Mouse (Mus musculus): Measurements from ENCODE around the gene Ssh3. TPM values are rescaled to one million over a fixed set of nuclear protein-coding genes. Genes with fewer than 3 reads are reported as not detected.
A peak's percentile ranks its signal among the peaks of the same experiment; 100 is the strongest.

Gene Ssh3
- polyA plus RNA-seq, 1 experiment from 2014 or later = 5.9 TPM

GRCm38 (mm10) chr19:4230415-4230814 is 38.6 kb downstream of the Ssh3 start:
- H3K9me3 ChIP-seq = no peaks in the 10 kb centered on the region
- WGBS = 72% methylated on average over 8 of the region's 8 CpGs
- H3K27me3 ChIP-seq (ENCODE audit: insufficient read depth, poor library complexity, severe bottlenecking) = peaks cover 36% of the 10 kb centered on the region
- H3K4me3 ChIP-seq = no peak overlapping the region
- no peaks in the 10 kb centered on the region for H3K36me3 ChIP-seq
- no peak overlapping the region for H3K27ac ChIP-seq
- peaks cover 17% of the 10 kb centered on the region for H3K4me1 ChIP-seq (replicated peaks)
- no peak for DNase-seq (ENCODE audit: low spot score)

- no peaks in the 10 kb centered on the region for H3K9me3 ChIP-seq
- H3K4me1 ChIP-seq (replicated peaks) = peaks cover 17% of the 10 kb centered on the region
- no peak overlapping the region for H3K27ac ChIP-seq
- H3K4me3 ChIP-seq = no peak overlapping the region
- DNase-seq (ENCODE audit: low spot score) = no peak
- peaks cover 36% of the 10 kb centered on the region for H3K27me3 ChIP-seq (ENCODE audit: insufficient read depth, poor library complexity, severe bottlenecking)
- H3K36me3 ChIP-seq = no peaks in the 10 kb centered on the region
- 41% methylated on average over 9 of the region's 9 CpGs for WGBS
These were observed 39.4 kb downstream of the Ssh3 start for GRCm38 (mm10) chr19:4229451-4230076.

DNA sequence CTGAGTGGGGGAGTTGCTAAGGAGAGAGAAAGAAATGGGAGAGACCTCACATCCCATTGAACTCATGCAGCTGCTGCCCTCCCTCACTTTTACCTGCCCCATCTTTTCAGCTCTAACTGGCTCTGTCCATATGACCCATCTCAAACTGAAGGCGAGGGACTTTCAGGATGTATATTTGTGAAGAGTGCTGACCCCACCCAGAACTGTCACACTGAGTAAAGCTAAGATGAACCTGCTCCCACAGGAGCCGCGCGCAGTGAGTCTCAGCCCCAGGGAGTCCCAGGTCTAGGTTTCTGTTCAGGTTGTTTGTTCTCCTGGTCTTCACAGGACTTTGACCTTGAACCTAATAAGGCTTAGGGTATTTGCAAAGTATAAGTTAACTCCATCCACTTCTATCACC is 40.1 kb downstream of the Ssh3 start:
- H3K27me3 ChIP-seq (ENCODE audit: insufficient read depth, poor library complexity, severe bottlenecking) = peaks cover 36% of the 10 kb centered on the region
- no peak for DNase-seq (ENCODE audit: low spot score)
- 74% methylated on average over 4 of the region's 4 CpGs for WGBS
- H3K27ac ChIP-seq = no peak overlapping the region
- no peaks in the 10 kb centered on the region for H3K9me3 ChIP-seq
- no peaks in the 10 kb centered on the region for H3K36me3 ChIP-seq
- H3K4me3 ChIP-seq = no peak overlapping the region
- H3K4me1 ChIP-seq (replicated peaks) = peaks cover 17% of the 10 kb centered on the region

DNA sequence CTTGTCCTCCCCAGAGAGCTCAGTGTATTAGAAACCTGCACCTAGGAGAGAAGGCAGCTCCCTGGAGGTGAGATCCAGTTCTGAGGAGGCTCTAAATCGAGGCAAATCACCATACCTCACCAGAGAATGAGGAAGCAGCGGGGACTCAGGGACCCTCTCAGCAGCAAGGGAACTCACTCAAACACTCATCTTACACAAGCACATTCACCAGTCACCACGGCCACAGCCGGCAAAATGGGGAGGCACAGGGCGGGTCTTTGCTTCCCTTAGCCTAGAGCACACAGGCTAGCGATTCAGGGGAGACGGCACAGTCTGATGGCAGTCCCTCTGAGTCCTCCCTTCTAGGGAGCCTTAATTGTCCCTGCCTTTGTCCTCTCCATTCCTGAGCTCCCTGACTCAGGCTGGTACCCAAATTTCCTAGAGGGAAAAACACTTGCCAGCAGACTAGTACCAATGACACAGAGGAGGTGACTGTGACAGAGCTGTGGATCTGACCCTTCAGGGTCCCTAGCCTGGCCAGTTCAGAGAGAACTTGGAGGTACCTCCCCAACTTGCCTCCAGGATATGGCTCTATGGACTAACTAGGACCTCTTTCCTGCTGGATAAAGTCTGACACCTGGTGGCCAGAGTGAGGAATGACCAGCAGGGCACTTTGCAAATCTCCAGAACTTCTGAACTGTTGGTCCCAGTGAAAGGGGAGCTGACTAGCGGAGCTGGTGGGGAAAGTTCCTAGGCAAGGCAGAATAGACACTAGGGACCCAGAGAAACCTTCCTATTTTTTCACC is 40.9 kb downstream of the Ssh3 start:
- peak; percentile 71 for DNase-seq (ENCODE audit: low spot score)
- H3K27me3 ChIP-seq (ENCODE audit: insufficient read depth, poor library complexity, severe bottlenecking) = peaks cover 36% of the 10 kb centered on the region
- WGBS = 22% methylated on average over 8 of the region's 8 CpGs
- H3K4me3 ChIP-seq = no peak overlapping the region
- H3K27ac ChIP-seq = no peak overlapping the region
- H3K36me3 ChIP-seq = no peaks in the 10 kb centered on the region
- H3K9me3 ChIP-seq = no peaks in the 10 kb centered on the region
- peaks cover 17% of the 10 kb centered on the region for H3K4me1 ChIP-seq (replicated peaks)

DNA sequence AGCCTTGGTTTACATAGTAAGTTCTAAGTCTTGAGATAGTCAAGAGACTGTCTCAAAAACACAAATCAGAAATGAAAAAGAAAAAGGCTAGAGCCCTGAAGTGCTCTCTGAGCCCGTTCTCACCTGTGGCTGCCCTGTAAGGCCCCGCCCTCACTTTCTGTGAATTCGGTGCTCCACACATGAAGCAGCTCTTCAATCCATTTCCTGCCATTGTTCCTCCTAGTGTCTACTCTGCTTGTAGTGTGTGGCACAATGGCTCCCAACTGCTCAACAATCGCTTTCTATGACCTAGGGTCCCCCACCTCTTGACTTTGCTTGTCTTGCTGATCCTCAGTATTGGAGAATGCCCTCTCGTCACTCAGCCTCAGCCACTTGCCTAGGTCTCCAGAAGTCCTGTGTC is 41.5 kb downstream of the Ssh3 start:
- Histone ChIP-seq H3K27me3 (ENCODE audit: insufficient read depth, poor library complexity, severe bottlenecking) (peaks cover 36% of the 10 kb centered on the region), H3K4me3 (no peak overlapping the region), H3K36me3 (no peaks in the 10 kb centered on the region), H3K27ac (no peak overlapping the region), H3K9me3 (no peaks in the 10 kb centered on the region), H3K4me1 (replicated peaks) (peaks cover 16% of the 10 kb centered on the region)
- DNase-seq (ENCODE audit: low spot score) = no peak
- 72% methylated on average over 5 of the region's 5 CpGs for WGBS

- WGBS = 89% methylated on average over 7 of the region's 7 CpGs
- Histone ChIP-seq H3K4me1 (replicated peaks) (peaks cover 13% of the 10 kb centered on the region), H3K9me3 (no peaks in the 10 kb centered on the region), H3K4me3 (no peak overlapping the region), H3K36me3 (no peaks in the 10 kb centered on the region), H3K27me3 (ENCODE audit: insufficient read depth, poor library complexity, severe bottlenecking) (peaks cover 42% of the 10 kb centered on the region), H3K27ac (no peak overlapping the region)
- DNase-seq (ENCODE audit: low spot score) = no peak
These were observed 42.2 kb downstream of the Ssh3 start for GRCm38 (mm10) chr19:4226779-4227178.

DNA sequence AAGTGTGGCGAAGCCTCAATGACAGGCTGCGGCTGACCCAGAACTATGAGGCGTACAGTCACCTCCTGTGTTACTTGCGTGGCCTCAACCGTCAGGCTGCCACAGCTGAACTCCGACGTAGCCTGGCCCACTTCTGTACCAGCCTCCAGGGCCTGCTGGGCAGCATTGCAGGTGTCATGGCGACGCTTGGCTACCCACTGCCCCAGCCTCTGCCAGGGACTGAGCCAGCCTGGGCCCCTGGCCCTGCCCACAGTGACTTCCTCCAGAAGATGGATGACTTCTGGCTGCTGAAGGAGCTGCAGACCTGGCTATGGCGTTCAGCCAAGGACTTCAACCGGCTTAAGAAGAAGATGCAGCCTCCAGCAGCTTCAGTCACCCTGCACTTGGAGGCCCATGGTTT is 46.8 kb downstream of the Ssh3 start:
- Histone ChIP-seq H3K36me3 (no peaks in the 10 kb centered on the region), H3K9me3 (no peaks in the 10 kb centered on the region), H3K27ac (no peak overlapping the region), H3K27me3 (ENCODE audit: insufficient read depth, poor library complexity, severe bottlenecking) (peaks cover 45% of the 10 kb centered on the region), H3K4me1 (replicated peaks) (peaks cover 14% of the 10 kb centered on the region), H3K4me3 (no peak overlapping the region)
- 88% methylated on average over 11 of the region's 11 CpGs for WGBS
- DNase-seq (ENCODE audit: low spot score) = no peak

GRCm38 (mm10) chr19:4220957-4221743 is 47.8 kb downstream of the Ssh3 start:
- H3K4me1 ChIP-seq (replicated peaks) = peaks cover 24% of the 10 kb centered on the region
- H3K36me3 ChIP-seq = no peaks in the 10 kb centered on the region
- H3K9me3 ChIP-seq = no peaks in the 10 kb centered on the region
- no peak overlapping the region for H3K27ac ChIP-seq
- peaks cover 49% of the 10 kb centered on the region for H3K27me3 ChIP-seq (ENCODE audit: insufficient read depth, poor library complexity, severe bottlenecking)
- no peak overlapping the region for H3K4me3 ChIP-seq
- DNase-seq (ENCODE audit: low spot score) = no peak
- WGBS = 43% methylated on average over 14 of the region's 14 CpGs

DNA sequence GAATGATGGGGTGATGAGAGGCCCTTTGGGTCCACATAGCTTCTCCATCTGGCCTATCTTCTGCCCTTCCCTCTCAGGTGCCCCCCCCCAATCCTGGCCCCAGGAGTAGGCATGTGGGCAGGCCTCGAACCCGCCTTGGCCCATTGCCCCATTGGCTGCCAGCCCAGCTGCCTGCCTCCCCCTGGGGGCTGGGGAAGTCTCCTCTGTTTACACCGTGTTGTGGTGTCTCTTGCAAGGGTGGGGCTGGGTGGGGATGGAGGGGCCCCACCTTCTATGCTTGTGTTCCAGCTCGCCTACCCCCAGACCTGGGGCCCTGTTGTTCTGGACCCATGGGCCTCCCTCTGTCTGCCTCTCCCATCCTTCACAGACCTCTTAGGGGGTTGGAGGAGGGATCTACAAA is 48.6 kb downstream of the Ssh3 start:
- Histone ChIP-seq H3K4me1 (replicated peaks) (peaks cover 32% of the 10 kb centered on the region), H3K9me3 (no peaks in the 10 kb centered on the region), H3K4me3 (no peak overlapping the region), H3K27me3 (ENCODE audit: insufficient read depth, poor library complexity, severe bottlenecking) (peaks cover 53% of the 10 kb centered on the region), H3K36me3 (no peaks in the 10 kb centered on the region), H3K27ac (no peak overlapping the region)
- WGBS = 68% methylated on average over 4 of the region's 4 CpGs
- DNase-seq (ENCODE audit: low spot score) = no peak

DNA sequence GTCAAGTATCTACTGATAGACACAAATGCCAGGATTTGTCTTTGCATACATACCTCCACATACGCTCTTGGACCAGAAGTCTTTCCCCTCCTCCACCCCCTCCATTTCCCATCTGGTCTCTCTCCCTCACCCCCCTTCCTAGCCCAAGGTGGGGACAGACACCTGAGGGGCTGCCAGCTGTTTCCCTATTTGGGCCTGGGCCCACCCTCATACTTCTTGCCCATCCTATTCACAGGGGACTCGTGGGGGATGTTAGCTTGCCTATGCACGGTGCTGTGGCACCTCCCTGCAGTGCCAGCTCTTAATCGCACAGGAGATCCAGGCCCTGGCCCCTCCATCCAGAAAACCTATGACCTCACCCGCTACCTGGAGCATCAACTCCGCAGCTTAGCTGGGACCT is 49.0 kb downstream of the Ssh3 start:
- DNase-seq (ENCODE audit: low spot score) = no peak
- Histone ChIP-seq H3K27me3 (ENCODE audit: insufficient read depth, poor library complexity, severe bottlenecking) (peaks cover 58% of the 10 kb centered on the region), H3K27ac (no peak overlapping the region), H3K36me3 (no peaks in the 10 kb centered on the region), H3K9me3 (no peaks in the 10 kb centered on the region), H3K4me3 (no peak overlapping the region), H3K4me1 (replicated peaks) (peaks cover 37% of the 10 kb centered on the region)
- 83% methylated on average over 6 of the region's 6 CpGs for WGBS

- Histone ChIP-seq H3K9me3 (no peaks in the 10 kb centered on the region), H3K27ac (no peak overlapping the region), H3K27me3 (ENCODE audit: insufficient read depth, poor library complexity, severe bottlenecking) (peaks cover 70% of the 10 kb centered on the region), H3K36me3 (no peaks in the 10 kb centered on the region), H3K4me3 (no peak overlapping the region), H3K4me1 (replicated peaks) (peaks cover 48% of the 10 kb centered on the region)
- WGBS = 74% methylated on average over 1 of the region's 1 CpGs
- no peak for DNase-seq (ENCODE audit: low spot score)
These were observed 50.2 kb downstream of the Ssh3 start for GRCm38 (mm10) chr19:4218784-4219183.

GRCm38 (mm10) chr19:4218293-4218692 is 50.7 kb downstream of the Ssh3 start:
- no peak overlapping the region for H3K4me3 ChIP-seq
- no peak for DNase-seq (ENCODE audit: low spot score)
- H3K27ac ChIP-seq = no peak overlapping the region
- peaks cover 53% of the 10 kb centered on the region for H3K4me1 ChIP-seq (replicated peaks)
- no peaks in the 10 kb centered on the region for H3K9me3 ChIP-seq
- 93% methylated on average over 11 of the region's 11 CpGs for WGBS
- H3K27me3 ChIP-seq (ENCODE audit: insufficient read depth, poor library complexity, severe bottlenecking) = peaks cover 75% of the 10 kb centered on the region
- no peaks in the 10 kb centered on the region for H3K36me3 ChIP-seq

DNA sequence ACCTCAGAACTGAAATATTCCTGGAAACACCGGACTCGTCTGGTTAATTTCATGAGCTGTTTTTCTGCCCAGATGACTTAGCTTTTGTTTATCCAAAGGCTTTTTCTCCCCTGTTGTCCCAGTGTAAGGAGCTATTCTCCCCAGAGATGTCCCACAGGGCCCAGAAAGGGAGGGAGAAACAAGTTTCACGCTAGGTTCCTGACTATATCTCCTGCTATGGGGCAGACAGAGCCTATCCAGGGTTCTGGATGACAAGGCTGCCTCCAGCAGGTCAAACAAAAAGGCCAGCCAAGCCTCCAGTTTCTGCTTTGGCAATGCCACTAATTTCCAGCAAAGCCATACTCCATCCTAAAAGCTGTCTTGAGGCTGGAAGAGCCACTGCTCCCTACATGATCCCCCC is 51.1 kb downstream of the Ssh3 start:
- H3K9me3 ChIP-seq = no peaks in the 10 kb centered on the region
- 48% methylated on average over 3 of the region's 3 CpGs for WGBS
- H3K4me3 ChIP-seq = no peak overlapping the region
- H3K27ac ChIP-seq = no peak overlapping the region
- no peaks in the 10 kb centered on the region for H3K36me3 ChIP-seq
- DNase-seq (ENCODE audit: low spot score) = no peak
- peaks cover 79% of the 10 kb centered on the region for H3K27me3 ChIP-seq (ENCODE audit: insufficient read depth, poor library complexity, severe bottlenecking)
- H3K4me1 ChIP-seq (replicated peaks) = peaks cover 57% of the 10 kb centered on the region
